Mouse (Mus musculus): ENCODE measurements at regions not wholly inside any gene's neighbourhood (a gene's known extent, or its start where the extent isn't known, plus 50 kb on each side); places are given as distances from the start of the nearest gene placed in this dataset.

DNA sequence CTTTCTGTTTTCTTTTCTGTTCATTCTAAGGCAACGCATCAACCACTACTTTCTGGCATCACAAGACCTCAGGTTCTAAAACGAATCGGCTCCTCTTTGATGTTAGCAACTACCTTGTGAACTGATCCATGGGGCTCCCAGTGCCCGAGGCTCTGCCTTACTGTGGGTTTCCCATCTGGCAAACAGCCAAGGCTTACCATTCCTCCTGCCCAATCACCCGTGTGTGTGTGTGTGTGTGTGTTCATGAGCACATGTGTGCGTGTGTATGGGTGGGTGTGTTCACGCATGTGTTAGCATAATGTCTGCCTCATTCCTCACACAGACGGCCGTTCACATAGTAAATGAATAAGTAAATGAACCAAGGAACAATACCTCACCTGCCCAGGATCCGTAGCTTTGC is 138.3 kb upstream of the Lpp start:
- no peak for DNase-seq (ENCODE audit: low spot score)

DNA sequence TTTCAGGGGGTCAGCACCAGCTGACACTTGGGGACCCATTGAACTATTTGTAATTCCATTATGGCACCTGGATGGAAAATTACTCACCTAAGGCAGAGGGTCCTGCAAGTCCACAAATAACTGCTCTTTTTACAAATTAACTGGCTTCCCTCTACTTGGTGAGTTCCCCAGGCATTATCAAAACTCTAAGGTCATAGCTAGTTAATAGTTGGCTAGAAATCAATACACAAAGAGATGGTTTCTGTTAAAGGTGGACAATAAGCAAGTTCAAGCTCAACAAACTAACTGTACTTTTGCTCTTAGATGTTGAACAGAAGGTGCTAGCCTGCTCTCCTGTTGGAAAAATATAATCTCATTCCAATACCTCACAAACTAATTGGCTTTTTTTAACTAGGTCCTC is 138.7 kb upstream of the Lpp start:
- DNase-seq (ENCODE audit: low spot score): no peak

DNA sequence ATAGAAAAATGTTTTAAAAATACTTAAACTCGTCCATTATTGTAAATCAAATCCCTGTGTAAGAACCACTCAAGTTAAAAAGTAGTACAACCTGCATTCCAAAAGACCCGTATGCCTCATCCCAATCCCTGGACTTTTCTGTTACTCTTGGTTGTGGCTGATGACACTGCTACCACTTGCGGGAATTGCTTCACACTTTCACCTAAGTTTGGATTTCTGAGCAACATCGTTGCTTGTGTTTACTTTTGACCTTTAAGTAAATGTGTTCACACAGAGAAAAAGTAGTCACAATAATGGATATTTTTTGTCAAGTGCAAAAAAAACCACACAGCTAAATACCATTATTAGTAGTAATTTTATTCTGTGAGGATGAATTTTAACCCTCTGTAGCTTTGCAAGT is 139.2 kb upstream of the Lpp start:
- no peak for DNase-seq (ENCODE audit: low spot score)

DNA sequence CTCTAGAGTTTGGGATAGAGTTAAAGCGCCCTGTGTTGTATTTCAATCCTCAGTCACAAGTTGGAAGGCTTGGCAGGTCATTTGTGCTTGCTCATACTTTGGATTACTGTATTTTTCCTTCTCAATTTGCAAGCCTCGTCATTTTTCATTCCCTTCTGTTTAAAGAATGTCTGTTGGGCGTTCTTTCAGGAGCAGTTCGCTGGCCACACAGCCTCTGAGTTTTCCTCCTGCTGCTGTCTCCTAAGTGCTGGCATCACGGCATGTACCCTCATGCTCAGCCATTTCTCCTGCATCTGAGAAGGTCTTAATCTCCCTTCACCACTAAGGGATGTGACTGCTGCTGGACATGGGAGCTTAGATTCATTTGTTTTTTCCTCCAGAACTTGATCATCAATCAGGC is 146.0 kb upstream of the Lpp start:
- DNase-seq (ENCODE audit: low spot score): no peak

DNA sequence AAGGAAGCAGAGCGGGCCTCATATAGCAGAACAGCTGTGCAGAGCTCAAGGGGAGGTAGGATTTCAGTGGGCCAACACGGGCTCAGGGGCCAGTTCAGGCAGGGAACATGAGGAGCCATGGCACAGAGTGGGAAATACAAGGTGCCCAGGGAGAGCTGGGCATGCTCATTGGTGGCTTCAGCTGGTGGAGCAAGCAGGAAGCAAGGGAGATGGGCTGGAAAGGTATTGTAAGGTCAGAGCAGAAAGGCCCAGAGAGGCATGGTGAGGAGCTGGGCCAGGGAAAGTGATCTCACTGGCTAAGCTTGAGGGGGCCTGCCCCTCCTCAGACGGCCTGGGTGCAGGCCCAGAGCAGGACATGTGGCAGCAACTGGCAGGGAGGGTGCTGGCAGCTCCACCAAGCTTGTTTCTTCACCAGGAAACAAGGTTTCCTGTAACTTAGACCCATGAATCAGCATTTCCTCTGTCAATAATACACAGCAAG is 155.2 kb upstream of the Lpp start:
- no peak for DNase-seq (ENCODE audit: low spot score)

DNA sequence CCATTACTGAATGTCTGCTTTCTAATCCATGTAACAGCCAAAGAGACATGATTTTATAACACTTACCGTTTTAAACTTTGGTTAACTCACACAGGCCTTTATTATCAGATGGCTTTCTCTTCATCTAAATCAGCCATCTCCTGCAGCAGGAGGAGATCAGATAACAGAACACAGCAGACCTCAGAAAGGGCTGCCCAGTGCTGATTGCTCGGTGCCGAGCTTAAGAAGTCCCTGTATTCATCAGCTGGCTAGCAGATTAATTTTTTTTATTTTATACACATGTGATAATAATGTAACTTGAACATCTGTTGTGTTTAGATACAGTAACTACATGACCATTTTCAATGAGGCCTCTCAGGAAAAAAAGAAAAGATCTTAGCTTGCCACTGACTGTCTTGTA is 155.9 kb upstream of the Lpp start:
- no peak for DNase-seq (ENCODE audit: low spot score)

DNA sequence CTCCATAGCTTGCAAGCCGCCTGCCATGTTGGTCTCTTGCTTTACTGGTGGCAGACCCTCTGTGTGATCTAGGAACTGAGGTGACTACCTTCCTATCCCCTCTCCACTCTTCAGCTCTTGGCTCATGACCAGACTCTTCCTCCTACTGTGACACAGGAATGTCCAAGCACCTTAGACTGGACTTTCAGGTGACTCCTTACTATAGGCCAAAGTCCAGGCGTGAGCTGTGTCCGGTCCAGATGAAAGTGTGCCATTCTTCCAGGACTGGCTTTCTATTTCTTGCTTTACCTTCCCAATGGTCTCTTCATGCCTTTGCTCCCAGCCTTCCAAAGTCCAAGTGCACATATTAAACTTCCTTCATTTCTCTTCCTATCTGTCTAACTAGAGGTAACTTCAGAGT is 156.3 kb upstream of the Lpp start:
- DNase-seq (ENCODE audit: low spot score): no peak

DNA sequence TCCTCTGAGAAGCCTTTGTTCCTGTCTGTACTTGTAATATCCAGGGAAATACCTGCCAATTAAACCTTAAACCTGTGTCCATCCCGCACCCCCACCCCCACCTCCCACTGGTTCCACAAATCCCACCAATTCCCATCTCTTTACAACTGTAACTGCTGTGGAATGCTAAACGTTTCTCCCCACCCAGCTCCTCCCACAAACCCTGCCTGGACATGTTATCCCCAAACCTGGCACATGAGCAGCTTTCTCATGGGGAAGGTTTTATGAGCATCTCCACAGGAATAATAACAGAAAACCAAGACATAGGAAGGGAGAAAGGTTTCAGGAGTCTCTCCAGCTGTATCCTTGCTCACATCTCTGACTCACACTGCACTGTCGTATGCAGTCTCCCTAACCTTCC is 156.8 kb upstream of the Lpp start:
- no peak for DNase-seq (ENCODE audit: low spot score)

DNA sequence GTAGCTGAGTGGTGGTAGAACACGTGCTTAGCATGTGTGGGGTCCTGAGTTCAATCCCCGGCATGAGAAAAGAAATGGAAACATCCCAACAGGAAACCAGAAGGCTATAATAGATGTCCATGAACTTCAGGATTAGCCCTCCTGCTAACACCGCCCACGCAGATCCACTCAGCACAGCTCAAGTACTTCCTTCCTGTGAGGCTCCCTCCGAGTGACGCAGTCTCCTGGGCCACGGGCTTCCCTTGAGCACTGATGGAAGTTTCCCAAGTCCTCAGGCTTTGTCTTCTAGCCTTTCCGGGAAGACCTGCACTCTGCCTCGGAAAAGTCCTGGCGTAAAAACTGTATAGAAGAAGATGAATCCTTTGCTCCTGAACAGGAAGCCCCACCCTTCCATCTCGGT is 158.5 kb upstream of the Lpp start:
- no peak for DNase-seq (ENCODE audit: low spot score)

DNA sequence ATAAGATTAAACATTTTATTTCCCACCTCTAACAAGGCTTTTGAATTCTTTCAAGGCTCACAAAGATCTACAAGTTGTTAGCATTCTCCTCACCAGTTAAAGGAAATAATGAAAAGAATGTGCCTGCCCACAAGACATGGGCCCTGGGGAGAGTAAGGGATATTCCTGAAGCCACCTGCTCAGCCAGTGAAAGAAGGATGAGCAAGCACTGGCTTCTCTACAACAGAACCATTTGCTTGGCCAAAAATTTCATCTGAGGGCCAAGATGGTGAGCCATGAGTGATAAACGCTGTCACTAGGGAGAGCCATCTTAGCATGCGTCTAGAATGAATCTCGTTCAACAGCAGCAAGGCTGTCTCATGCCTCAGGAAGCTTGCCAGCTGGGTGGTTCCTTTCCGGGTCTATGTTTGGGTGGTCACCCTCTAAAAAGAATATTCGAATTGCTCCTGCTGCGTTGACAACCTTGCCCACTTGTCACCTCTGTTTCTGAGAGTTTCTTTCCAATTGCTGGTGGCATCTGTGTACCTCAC is 161.2 kb upstream of the Lpp start:
- DNase-seq (ENCODE audit: low spot score): no peak

DNA sequence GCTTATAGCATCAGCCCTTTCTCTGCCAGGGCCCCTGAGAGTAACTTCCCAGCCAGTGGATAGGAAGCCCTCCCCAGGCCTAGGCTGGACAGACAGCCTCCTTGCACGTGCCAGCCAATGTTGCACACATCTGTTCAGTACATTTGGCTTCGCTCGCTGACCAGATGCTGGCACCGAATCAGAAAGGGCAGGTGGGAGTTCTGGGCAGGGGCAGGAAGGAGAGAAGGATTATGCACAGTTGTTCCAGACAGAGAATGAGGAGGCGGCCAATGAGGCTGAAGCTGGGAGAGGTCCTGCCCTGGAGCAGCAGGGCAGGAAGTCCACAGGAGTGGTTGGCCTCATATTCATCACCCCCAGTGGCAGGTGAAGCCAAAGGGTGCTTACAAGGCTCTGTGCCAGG is 161.8 kb upstream of the Lpp start:
- no peak for DNase-seq (ENCODE audit: low spot score)

DNA sequence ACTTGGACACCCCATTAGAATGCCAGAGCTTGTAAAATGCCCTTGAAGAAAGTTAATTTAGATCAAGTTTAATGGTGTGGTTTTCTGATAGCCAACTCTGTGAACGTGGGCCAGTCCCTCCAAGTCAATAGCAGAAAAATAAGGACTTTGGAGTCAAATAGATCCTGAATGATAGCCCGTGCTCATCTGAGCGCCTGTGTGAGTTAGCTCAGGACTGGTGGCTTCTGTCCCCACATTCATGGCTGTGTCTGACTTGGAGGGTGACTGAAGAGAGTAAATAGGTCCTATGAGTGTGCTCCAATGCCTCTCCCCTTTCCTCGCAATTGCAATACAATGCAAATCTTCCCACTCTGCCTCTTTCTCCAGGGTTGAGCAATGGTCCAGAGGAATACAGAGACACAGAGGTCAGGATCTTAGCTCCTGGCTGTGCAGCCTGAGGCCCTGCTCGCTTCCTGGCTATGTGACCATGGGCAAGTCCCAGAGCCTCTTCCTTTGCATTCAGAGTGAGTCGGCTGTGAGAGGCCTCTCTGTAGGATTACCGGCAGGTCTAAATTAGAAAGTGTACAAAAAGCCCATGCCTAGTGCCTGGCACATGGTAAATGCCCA is 164.2 kb upstream of the Lpp start:
- no peak for DNase-seq (ENCODE audit: low spot score)

DNA sequence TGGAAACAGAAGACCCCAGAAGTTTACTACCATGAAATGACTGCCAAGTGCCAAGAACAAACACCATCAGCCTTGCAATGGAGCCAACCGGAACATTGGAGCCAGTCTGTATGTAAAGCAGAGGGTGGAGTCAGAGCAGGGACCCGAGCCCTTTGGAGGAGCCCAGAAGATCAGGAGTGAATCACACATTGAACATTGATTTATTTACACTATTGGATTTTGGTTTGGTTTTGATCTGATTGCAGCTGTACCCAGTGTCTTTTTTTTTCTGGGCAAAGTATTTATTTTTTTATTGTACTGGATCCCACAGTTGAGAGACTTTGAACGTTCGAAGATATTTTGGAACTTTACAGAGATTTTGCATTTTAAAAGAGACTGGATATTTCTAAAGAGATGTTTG is 167.4 kb upstream of the Lpp start:
- no peak for DNase-seq (ENCODE audit: low spot score)

DNA sequence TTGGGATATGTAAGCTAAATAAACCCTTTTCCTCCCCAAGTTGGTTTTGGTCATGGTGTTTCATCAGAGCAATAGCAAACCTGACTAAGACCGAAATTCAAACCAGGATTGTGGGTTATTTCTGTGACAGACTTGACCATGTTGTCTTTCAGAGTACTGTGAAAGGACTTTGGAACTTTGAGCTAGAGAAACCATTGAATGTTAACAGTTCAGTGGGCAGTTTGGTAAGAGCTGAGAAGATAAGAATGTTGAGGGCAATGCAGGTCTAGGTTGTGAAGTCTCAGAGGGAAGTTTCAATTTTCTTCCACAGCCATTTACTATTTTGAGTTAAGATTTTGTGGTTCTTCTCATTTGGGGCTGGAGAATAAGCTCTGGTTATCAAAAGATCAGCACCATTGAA is 168.2 kb upstream of the Lpp start:
- no peak for DNase-seq (ENCODE audit: low spot score)

DNA sequence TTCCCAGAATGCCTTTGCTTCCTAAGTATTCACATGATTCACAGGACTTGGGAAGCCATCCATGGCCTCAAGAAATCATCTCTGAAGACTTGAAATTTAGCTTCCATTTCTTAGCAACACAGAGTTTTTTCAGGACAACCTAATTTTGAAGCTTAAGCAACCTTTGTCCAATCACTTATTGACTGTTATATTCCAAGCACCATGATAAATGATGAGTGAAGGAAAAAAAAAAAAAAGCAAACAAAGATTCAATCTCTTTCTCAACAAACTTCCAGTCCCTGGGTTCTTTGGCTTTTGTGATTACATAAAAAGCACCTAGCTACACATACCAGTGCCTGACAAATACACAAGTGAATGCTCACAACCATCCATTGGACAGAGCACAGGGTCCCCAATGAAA is 169.4 kb upstream of the Lpp start:
- no peak for DNase-seq (ENCODE audit: low spot score)

DNA sequence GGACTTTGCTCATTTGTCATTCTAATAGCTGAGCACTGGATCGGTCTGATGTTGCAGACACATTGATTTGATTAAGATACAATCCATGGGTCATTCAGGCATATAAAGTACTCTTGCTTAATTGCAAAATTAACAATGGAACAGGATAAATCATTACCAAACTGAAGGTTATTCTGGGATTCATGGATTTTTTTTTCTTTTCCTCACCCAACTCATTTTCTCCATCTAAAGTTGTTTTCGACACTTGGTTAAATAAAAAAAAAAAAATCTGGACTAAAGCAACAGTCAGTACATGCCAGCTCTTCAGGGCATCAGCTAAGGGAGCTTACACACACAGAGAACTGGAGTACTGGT is 169.8 kb upstream of the Lpp start:
- no peak for DNase-seq (ENCODE audit: low spot score)

DNA sequence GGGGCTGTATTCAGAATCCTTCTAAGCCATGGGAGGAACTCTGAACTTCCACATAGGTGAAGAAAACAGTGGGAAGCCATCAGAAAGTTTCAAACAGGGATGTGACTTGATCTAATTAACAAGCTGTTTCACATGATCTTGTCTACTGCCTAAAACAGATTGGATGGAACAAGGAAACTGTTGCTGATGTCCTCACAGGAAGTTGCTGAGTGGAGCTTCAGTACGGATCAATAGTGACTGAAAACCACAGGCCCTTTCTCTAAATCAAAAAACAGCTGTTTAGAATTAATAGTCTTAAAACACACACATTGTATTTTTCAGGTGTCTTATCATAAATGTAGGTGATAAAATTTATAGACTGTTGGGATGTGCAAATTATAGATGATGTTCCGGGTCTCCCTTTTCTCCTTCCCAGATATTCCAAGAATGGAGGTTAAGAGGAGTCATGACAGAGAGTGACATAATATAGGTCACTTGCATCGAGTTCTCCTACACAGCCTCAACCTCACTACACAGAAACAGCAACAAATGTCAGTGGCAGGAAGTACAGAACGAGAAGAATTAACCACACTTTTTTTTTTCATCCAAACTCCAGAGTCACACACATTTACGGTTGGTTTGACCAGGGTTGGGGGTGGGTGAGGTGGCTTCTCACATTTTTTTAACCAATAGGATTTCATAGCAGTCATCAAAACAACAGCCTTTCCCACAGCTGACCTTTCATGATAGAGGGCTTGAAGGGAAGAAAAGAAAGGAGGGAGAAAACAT is 170.4 kb upstream of the Lpp start:
- no peak for DNase-seq (ENCODE audit: low spot score)

DNA sequence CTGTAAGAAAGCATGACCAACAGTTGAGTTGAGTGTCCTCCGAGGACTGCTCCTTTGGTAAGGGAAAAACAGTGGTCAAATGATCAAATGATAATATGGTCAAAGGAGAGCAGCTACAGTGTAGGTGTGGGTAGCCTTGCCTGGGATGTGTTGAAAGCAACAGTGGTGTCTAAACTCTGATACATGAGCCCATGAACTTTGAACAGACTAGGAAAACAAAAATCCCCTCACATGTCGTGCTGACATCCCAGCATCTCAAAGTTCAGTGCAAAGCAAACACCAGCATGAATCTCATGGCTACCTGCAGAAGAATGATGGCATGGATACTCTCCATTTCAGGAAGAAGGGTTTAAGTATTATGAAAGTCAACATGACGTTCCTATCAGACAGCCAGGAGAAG is 171.3 kb upstream of the Lpp start:
- DNase-seq (ENCODE audit: low spot score): no peak

DNA sequence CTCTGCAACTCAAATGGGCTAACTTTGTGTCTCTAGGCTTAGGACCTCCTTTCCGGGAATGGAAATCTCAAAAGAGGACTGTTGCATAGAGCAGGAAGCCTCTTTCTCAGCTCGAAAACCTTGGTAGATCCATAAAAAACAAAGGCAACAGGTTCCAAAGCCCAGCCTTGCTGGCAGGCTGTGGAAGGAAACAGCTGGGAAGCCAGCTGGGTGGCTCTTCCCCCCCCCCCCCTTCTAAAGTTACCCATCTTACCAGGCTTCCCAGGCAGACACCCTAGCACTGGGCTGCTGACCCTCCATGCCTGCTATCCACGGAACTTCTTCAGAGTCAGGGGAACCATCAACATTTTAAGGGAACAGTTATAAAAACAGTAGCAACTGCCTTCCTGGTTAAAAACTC is 172.7 kb upstream of the Lpp start:
- no peak for DNase-seq (ENCODE audit: low spot score)

DNA sequence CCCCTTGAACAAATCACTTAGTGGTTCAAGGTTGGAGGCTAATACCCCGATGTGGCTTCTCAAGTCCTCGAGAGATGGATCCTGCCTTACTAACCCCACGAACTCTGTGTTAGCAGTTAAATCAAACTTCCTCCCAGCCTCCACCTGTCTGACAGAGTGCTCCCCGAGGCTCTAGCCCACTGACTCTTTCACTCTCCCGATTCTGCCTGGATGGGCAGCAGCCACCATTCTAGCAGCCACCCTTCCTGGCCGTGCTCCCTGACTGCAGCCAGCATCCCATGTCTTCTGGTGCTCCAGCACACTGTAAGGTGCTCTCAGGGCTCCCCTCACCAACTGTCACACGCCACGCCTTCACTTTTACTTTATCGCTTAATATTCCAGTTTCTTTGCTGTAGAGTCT is 173.6 kb upstream of the Lpp start:
- no peak for DNase-seq (ENCODE audit: low spot score)

DNA sequence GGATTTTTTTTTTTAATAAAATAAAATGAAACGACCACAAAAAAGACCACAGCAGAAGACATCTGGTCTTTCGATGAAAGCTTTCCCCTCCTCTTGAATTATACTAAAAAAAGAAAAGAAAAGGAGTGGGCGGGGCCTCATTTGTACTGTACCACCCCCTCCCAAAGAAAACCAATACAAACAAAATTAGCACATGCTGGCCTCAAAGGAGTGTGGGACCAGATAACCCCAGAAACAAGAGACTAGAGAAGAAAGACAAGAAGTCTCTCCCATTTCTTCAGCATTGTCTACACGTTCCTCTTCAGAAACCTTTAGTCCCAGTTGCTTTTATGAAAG is 174.5 kb upstream of the Lpp start:
- DNase-seq (ENCODE audit: low spot score): no peak

DNA sequence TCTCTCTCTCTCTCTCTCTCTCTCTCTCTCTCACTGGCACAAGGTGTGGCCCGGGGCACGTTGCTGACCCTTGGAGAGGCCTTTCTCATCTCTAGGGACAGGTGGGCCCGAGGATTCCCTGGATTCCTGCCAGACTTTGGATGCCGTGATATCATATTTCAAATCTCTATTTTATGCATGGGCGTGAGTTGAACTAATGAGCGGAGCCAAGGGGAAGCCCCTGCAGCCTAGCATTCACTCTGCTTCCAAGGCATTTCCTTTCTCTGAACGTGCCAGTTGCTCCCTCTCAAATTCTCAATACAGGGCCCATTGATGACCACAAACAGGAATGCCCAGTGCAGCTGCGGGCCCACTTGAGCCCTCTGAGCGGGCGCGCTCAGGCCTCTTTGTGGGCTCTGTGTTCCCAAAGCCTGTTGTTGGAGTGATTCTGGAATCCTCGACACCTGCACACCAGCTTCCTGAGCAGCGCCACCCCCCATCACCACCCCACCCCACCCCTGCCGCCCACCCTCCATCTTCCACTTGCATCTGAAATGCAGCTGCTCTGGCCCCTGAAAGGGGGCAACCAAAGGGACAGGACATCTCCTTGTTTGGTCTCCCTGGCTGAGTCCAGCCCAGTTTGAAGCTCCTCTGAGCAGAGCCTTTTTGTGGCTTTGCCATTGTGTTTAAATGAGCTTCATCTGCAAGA is 175.0 kb upstream of the Lpp start:
- no peak for DNase-seq (ENCODE audit: low spot score)

DNA sequence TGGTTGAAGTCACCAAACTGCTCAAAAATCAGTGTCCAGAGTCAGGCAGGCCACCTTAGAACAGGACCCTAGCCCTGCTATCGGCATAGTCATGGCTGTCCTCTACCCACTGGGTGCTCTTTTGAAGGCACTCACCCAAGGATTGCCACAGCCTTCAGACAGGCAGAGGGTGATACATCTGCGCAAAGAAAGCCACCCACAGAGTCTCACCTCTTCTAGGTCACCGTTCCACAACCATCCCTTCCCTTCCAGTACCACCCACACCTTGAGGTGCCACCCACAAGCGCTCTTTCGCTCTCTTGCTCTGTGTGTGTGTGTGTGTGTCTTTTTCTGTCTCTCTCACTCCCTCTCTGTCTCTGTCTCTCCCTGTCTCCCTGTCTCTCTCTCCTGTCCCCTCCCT is 176.5 kb upstream of the Lpp start:
- no peak for DNase-seq (ENCODE audit: low spot score)

DNA sequence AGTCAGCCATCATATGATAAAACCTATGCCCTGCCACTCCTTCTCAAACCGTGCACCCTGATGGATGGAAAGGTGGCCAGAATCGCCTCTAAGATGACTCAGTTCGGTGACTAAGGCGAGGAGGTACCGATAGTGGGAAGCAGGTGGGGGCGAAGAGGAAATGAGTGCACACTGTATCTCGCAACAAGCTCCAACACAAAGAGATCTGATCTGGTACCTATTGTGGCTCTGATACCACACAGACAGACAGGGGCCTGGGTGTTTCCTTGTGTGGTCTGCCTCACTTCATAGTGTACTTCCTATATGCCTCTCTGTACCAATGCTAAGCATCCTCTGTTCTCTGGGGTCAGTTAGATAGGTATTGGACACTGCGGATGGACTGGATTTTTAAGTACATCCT is 178.0 kb upstream of the Lpp start:
- no peak for DNase-seq (ENCODE audit: low spot score)

All from ovary, postnatal 10 days (tissue).